In the genomic region with DNA sequence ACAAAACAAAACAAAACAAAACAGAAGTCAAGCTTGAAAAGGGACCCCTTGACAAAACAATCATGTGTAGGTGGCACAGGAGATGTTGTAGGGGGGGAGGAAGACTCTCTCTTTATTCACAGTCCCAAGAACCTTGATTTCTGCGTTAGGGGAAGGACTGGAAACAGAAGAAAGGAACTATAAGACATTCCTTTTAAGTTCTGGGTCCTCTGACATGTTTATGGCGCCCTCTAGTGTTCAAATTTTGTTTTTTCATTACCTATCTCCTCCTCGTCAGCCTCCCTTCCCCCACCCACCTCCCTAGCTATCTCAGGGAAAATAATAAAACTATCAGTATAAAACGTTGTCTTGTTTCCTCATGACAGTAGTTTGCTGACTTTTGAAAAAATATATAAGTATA, we compare ENCODE assay signal across 9 mouse cellular contexts. TPM values are rescaled to one million over a fixed set of nuclear protein-coding genes. Genes with fewer than 3 reads are reported as not detected.
DNase-seq lines count a peak whose midpoint lies in the region; ATAC-seq and TF ChIP-seq lines count a peak whose summit lies in the region.
"Had no signal": no experiment of that assay in that cellular context is flagged by ENCODE, and none has a peak within 500 bp of the region (broad histone marks: within the 10 kb centered on the region; RNA-seq: fewer than 3 reads in every experiment).

No protein-coding gene starts in this region.

- no peak overlapping the region for H3K27ac ChIP-seq in hindbrain, postnatal 0 days

- intact Hi-C loops in left cerebral cortex, postnatal 14 days (cut with DNase I) = loop anchor here (5.0 kb wide), 1 partner anchor 97 kb away; no protein-coding TSS in a partner anchor

- H3K4me1 ChIP-seq in hindbrain, postnatal 0 days (ENCODE audit: insufficient read depth, low read length) = no peaks in the 10 kb centered on the region

- under 1% methylated on average over 4 of the region's 4 CpGs for WGBS in hindbrain, postnatal 0 days

- H3K27me3 ChIP-seq in hindbrain, postnatal 0 days (ENCODE audit: insufficient read depth, low read length) = no peaks in the 10 kb centered on the region

- peak; percentile 15 for DNase-seq in adrenal gland, adult 2 months
- no peak for DNase-seq in adrenal gland, postnatal 4 days (ENCODE audit: low spot score in 2 of 2)
- DNase-seq in left cerebral cortex, postnatal 14 days (ENCODE audit: low spot score in 2 of 2) = peak; percentile 56 to 80
- no peak for DNase-seq in left cerebral cortex, adult 8-10 months (ENCODE audit: low spot score in 2 of 2)
- DNase-seq in brain, embryonic 18.5 days (ENCODE audit: low read depth, low spot score) = peak; percentile 43
- DNase-seq in hindbrain, postnatal 0 days (ENCODE audit: low spot score) = peak; percentile 91
- peak; percentile 76 for DNase-seq in mesoderm, embryonic 11.5 days (ENCODE audit: low read depth, low spot score)
- DNase-seq in testis, postnatal 14 days (ENCODE audit: low spot score) = no peak

- ATAC-seq in hindbrain, postnatal 0 days = peak; percentile 63; the same call in 1 of the 2 replicates

- TF ChIP-seq CTCF in hindbrain, postnatal 0 days (IDR thresholded peaks at IDR 0.05; ENCODE audit: low read depth) = peak; percentile 80

- no peak overlapping the region for H3K4me2 ChIP-seq in hindbrain, postnatal 0 days (ENCODE audit: low read depth, low read length)

- no peaks in the 10 kb centered on the region for H3K9me3 ChIP-seq in hindbrain, postnatal 0 days (ENCODE audit: low read length)

- H3K9ac ChIP-seq in hindbrain, postnatal 0 days (replicated peaks; ENCODE audit: low read length) = no peak overlapping the region

- H3K4me3 ChIP-seq in hindbrain, postnatal 0 days (ENCODE audit: low read length) = no peak overlapping the region

- H3K36me3 ChIP-seq in hindbrain, postnatal 0 days (ENCODE audit: insufficient read depth, low read length) = no peaks in the 10 kb centered on the region

RNA-seq across cellular contexts. Expression of gene Gzmb, which starts 42.1 kb away (rescaled TPM):
- under 1 TPM in 1 of 2 experiments, not detected in 1; 0.35 TPM for total RNA-seq in adrenal gland, adult 2 months (2021)
- 0.16 and 0.30 TPM in 2 replicates for polyA plus RNA-seq in adrenal gland, adult 2 months (2012; rRNA removed)
- total RNA-seq in adrenal gland, postnatal 4 days (2021) = under 1 TPM; 0.28 to 0.51 TPM
- total RNA-seq in left cerebral cortex, postnatal 14 days (2021) = not detected
- total RNA-seq in left cerebral cortex, adult 8-10 months (2022) = not detected
- total RNA-seq in hindbrain, postnatal 0 days (2014; rRNA removed) = not detected in 2 replicates
- polyA plus RNA-seq in hindbrain, postnatal 0 days (2015; fragmentation: Nextera tagmentation; extraction: Ambion mirVana) = not detected in 2 replicates
- total RNA-seq: layer of hippocampus, postnatal 14 days had no signal

Comparison
In these comparisons a context has a peak if more than half of its experiments do, and no peak if none do; other contexts are left out.
1. DNase-seq: peak in adrenal gland, adult 2 months (single experiment), left cerebral cortex, postnatal 14 days (2 of 2), brain, embryonic 18.5 days (single experiment), hindbrain, postnatal 0 days (single experiment) and mesoderm, embryonic 11.5 days (single experiment); none in adrenal gland, postnatal 4 days (0 of 2), left cerebral cortex, adult 8-10 months (0 of 2) and testis, postnatal 14 days (single experiment).